Mouse (Mus musculus) limb, embryonic 14.5 days (tissue): ENCODE measurements around the gene 9930021J03Rik. TPM values are rescaled to one million over a fixed set of nuclear protein-coding genes. Genes with fewer than 3 reads are reported as not detected.

Source experiments
- ATAC-seq: fragments of 200-750 bp; cut with Nextera tagmentation; 2 replicates; pipeline ENCODE4 v1.8.0; 2017; ENCODE audit warnings: low read depth, moderate number of reproducible peaks, moderate TSS enrichment; ENCODE audit not compliant: low FRiP score
- DNase-seq: peaks from one replicate; pipeline ENCODE4 v3.0.0-alpha.2; 2015; ENCODE audit warnings: low spot score
- H3K27ac ChIP-seq: fragments of 300-500 bp; sonication (generic); replicated peaks from 2 replicates; pipeline ENCODE4 v1.5.1; 2014; ENCODE audit warnings: low read depth, mild to moderate bottlenecking, low read length, moderate library complexity, mixed read lengths
- H3K27me3 ChIP-seq: fragments of 300-500 bp; sonication (generic); 2 replicates; pipeline ENCODE4 v1.6.1; 2014; ENCODE audit warnings: low read length, mixed read lengths; ENCODE audit not compliant: control insufficient read depth, insufficient read depth
- H3K36me3 ChIP-seq: fragments of 300-500 bp; sonication (generic); 2 replicates; pipeline ENCODE4 v1.6.1; 2014; ENCODE audit warnings: mild to moderate bottlenecking, low read length, moderate library complexity, mixed read lengths; ENCODE audit not compliant: control insufficient read depth, insufficient read depth
- H3K4me1 ChIP-seq: fragments of 300-500 bp; sonication (generic); 2 replicates; pipeline ENCODE4 v1.6.1; 2014; ENCODE audit warnings: antibody characterized with exemption, low read length, mixed read lengths; ENCODE audit not compliant: control insufficient read depth, insufficient read depth
- H3K4me2 ChIP-seq: fragments of 300-500 bp; sonication (generic); replicated peaks from 2 replicates; pipeline ENCODE4 v1.6.1; 2014; ENCODE audit warnings: low read depth, mild to moderate bottlenecking, low read length, moderate library complexity; ENCODE audit not compliant: severe bottlenecking
- H3K4me3 ChIP-seq: fragments of 300-500 bp; sonication (generic); replicated peaks from 2 replicates; pipeline ENCODE4 v1.5.1; 2014; ENCODE audit warnings: low read length
- H3K9ac ChIP-seq: fragments of 300-500 bp; sonication (generic); 2 replicates; pipeline ENCODE4 v1.6.1; 2014; ENCODE audit warnings: mild to moderate bottlenecking, low read depth, low read length, moderate library complexity; ENCODE audit not compliant: severe bottlenecking
- H3K9me3 ChIP-seq: fragments of 300-500 bp; sonication (generic); 2 replicates; pipeline ENCODE4 v1.6.1; 2016; ENCODE audit warnings: low read length; ENCODE audit not compliant: control insufficient read depth
- POLR2A ChIP-seq: fragments of 200-500 bp; IDR thresholded peaks from 2 replicates; pipeline ENCODE4 v1.8.0; 2012; ENCODE audit warnings: inconsistent platforms, mild to moderate bottlenecking, moderate library complexity, borderline replicate concordance; ENCODE audit not compliant: insufficient read depth, insufficient read length; ENCODE audit errors: extremely low read depth
- WGBS: fragments of 180-500 bp; shearing (Covaris S2); extraction: QIAGEN DNeasy Blood & Tissue Kit; methylation state at CpG from one replicate; pipeline ENCODE4 v1.1.7; 2014; 5-methylcytosine and 5-hydroxymethylcytosine counted together
- polyA plus RNA-seq, 2 experiments: library from polyadenylated mRNA; depleted of rRNA in 1 of 2; stranded (reverse) in 1 of 2; unstranded in 1 of 2; fragments of >200 nt; fragmentation: Nextera tagmentation in 1 of 2; extraction: Ambion mirVana in 1 of 2; gene quantifications; 2 replicates each; pipeline versions ENCODE4 v1.2.1 to v1.2.3; 2012 to 2014

Gene 9930021J03Rik
- polyA plus RNA-seq, 2 experiments = 8.5 to 23.0 TPM

DNA sequence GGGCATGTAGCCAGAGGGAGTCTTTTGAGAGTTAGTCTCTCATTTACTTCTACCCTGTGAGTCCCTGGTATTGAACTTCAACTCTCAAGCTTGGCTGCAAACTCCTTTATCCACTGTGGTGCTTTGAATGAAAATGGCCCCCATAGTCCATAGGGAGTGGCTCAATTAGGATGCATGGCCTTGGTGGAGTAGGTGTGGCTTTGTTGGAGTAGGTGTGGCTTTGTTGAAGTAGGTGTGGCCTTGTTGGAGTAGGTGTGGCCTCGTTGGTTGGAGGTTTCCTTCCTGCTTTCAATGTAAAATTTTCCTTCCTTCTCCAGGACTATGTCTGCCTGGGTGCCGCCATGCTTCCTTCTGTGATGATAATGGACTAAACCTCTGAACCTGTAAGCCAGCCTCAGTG, 25.1 kb upstream of the 9930021J03Rik start:
- Histone ChIP-seq H3K36me3 (no peaks in the 10 kb centered on the region), H3K4me1 (no peaks in the 10 kb centered on the region), H3K9me3 (no peaks in the 10 kb centered on the region), H3K27me3 (no peaks in the 10 kb centered on the region), H3K9ac (no peak overlapping the region), H3K27ac (no peak overlapping the region), H3K4me3 (no peak overlapping the region), H3K4me2 (no peak overlapping the region)
- ATAC-seq (no peak), DNase-seq (no peak)
- 83% methylated on average over 2 of the region's 2 CpGs for WGBS
- TF ChIP-seq POLR2A = no peak

DNA sequence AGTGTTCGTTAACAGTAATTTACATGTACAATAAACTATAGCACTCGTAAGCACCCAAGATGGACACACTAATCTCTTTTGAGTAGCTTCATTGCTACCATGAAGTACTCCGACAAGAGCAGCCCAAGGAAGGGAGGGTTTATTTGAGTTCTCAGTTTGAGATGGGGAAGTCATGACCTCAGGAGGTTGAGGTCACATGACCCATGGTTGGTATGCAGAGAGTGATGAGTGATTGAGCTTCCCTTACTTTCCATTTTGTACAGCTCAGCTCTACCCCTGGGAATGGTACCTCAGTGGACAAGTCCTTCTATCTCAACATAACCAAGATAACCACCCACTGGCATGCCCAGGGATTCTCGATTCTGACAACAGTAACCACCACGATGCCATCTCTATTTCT, 22.8 kb upstream of the 9930021J03Rik start:
- Histone ChIP-seq H3K27me3 (no peaks in the 10 kb centered on the region), H3K27ac (no peak overlapping the region), H3K4me2 (no peak overlapping the region), H3K36me3 (no peaks in the 10 kb centered on the region), H3K4me3 (no peak overlapping the region), H3K9ac (no peak overlapping the region), H3K9me3 (no peaks in the 10 kb centered on the region), H3K4me1 (no peaks in the 10 kb centered on the region)
- 73% methylated on average over 5 of the region's 5 CpGs for WGBS
- DNase-seq (no peak), ATAC-seq (no peak)
- TF ChIP-seq POLR2A = no peak

DNA sequence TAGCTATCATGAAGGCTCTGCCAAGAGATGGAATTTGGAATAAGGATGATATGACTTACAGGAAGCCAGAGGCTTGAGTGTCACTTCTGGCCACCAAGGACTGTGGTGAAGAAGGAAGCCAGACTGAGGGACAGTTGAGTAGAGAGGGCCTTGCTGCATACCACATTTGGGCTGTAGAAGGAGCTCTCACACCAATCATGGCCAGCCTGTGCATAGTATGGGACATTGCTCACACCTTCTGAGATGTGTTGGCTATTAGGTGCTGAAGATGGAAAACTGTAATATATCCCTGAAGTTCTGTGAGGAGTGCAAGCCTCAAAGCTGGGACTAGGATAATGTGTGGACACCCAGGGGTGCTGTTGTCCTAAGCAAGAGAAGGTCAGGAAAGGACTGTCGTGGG, 20.9 kb upstream of the 9930021J03Rik start:
- 85% methylated on average over 1 of the region's 1 CpGs for WGBS
- no peaks in the 10 kb centered on the region for H3K36me3 ChIP-seq
- H3K4me2 ChIP-seq = no peak overlapping the region
- H3K27ac ChIP-seq = no peak overlapping the region
- no peak overlapping the region for H3K4me3 ChIP-seq
- no peak for TF ChIP-seq POLR2A
- H3K9me3 ChIP-seq = no peaks in the 10 kb centered on the region
- ATAC-seq (0 out of 2 replicates have a peak, but pooled peaks have one; percentile 72), DNase-seq (peak; percentile 32)
- no peaks in the 10 kb centered on the region for H3K4me1 ChIP-seq
- H3K27me3 ChIP-seq = no peaks in the 10 kb centered on the region
- H3K9ac ChIP-seq = no peak overlapping the region

DNA sequence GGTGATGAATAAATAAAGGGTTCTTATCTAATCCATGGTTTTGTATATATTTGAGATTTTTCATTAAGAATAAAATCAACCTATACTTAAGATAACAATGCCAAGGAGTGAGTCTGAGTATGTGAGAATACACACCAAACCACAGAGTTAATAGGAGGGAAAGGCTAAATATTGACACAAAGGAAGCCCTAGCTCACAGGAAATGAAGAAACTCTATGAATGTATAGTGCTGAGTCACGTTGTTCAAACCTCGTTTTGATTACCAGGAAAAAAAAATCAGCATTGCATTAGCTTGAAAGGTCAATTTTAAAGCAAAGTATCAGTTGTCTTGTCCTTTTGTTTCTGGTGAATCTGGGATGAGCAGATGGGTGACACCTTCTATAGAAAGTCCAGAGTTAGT, 19.2 kb upstream of the 9930021J03Rik start:
- DNase-seq (no peak), ATAC-seq (no peak)
- H3K4me2 ChIP-seq = no peak overlapping the region
- no peaks in the 10 kb centered on the region for H3K27me3 ChIP-seq
- H3K27ac ChIP-seq = no peak overlapping the region
- no peak for TF ChIP-seq POLR2A
- 66% methylated on average over 2 of the region's 2 CpGs for WGBS
- no peaks in the 10 kb centered on the region for H3K9me3 ChIP-seq
- no peak overlapping the region for H3K4me3 ChIP-seq
- H3K4me1 ChIP-seq = no peaks in the 10 kb centered on the region
- no peaks in the 10 kb centered on the region for H3K36me3 ChIP-seq
- H3K9ac ChIP-seq = no peak overlapping the region

DNA sequence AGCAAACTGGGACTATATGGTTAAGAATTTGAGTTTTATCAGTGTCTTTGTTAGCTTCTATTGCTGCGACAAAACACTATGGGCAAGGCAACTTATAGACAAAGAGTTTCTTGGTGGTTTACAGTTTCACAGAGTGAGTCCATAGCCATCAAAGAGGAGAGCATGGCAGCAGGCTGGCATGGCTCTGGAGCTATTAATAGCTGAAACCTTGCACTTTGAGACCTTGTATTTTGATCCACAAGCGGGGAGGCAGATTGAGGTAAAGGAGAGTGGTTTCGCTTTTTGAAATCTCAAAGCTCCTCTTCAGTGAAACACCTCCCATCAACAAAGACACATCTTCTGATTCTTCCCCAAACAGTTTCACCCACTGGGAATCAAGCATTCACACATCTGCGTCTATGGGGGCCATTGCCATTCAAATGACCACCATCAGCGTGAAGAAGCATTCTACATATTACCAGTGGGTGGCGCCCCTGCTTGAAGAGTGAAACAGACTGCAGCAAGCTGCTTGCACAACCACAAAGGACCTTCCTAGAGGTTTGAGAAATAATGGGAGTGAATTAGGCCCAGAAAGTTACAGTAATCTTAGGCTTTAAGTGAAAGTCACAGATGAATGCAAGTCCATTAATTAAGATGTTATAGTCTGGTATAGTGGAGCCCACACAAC, 18.4 kb upstream of the 9930021J03Rik start:
- no peak for TF ChIP-seq POLR2A
- DNase-seq (no peak), ATAC-seq (no peak)
- Histone ChIP-seq H3K36me3 (no peaks in the 10 kb centered on the region), H3K27ac (no peak overlapping the region), H3K9me3 (no peaks in the 10 kb centered on the region), H3K4me3 (no peak overlapping the region), H3K27me3 (no peaks in the 10 kb centered on the region), H3K4me1 (no peaks in the 10 kb centered on the region), H3K9ac (no peak overlapping the region), H3K4me2 (no peak overlapping the region)
- 45% methylated on average over 6 of the region's 6 CpGs for WGBS
